Mouse (Mus musculus) myocyte (in vitro differentiated cells): ENCODE data around the gene Nisch.

ENCODE experiments used
- POLR2A ChIP-seq: IDR thresholded peaks from one replicate; pipeline ENCODE4 v1.6.1; 2011; ENCODE audit warnings: low read depth, mild to moderate bottlenecking, control low read depth, moderate library complexity; ENCODE audit not compliant: insufficient read length
- USF1 ChIP-seq: IDR thresholded peaks from one replicate; pipeline ENCODE4 v1.6.1; 2011; ENCODE audit warnings: low read depth, mild to moderate bottlenecking, control low read depth, moderate library complexity

DNA sequence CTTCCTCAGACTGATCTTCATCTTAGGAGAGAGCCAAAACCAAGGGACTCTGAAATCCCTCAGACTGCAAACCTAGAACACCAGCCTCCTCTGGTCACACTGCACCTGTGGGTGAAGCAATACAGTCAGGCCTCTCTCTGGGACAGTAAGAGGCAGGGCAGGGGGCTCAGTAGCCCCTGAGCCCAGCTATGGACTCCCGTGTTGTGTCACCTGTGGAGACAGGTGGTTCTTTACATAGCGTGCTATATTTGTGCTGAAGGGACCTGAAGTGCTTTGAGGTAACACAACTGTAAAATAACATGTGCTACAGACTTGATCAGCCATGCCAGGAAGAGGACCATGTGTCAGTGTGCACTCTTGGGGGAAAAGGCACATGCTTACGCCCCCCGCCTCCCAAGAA is 21.2 kb downstream of the Nisch start:
- TF ChIP-seq USF1 (no peak), POLR2A (no peak)
